Mouse (Mus musculus): ENCODE results near the gene Tns3. TPM values are rescaled to one million over a fixed set of nuclear protein-coding genes. Genes with fewer than 3 reads are reported as not detected.

Tns3 gene
- 29.2 and 34.2 TPM in 2 replicates for polyA plus RNA-seq (2012; rRNA removed)

- Histone ChIP-seq H3K27me3 (ENCODE audit: control insufficient read depth, insufficient read depth, low read length) (no peaks in the 10 kb centered on the region), H3K27ac (ENCODE audit: insufficient read depth, low read length) (no peak within 1 kb of the TSS), H3K4me1 (ENCODE audit: control insufficient read depth, insufficient read depth, low read length) (peaks cover 4% of the 10 kb centered on the region; the same call in 1 of the 2 replicates), H3K4me3 (replicated peaks; ENCODE audit: insufficient read depth, low read depth, low read length) (peak within 1 kb of the TSS; percentile 54)
- WGBS: 0% methylated on average over 37 of the region's 37 CpGs
- TF ChIP-seq CTCF (IDR thresholded peaks at IDR 0.05; ENCODE audit: borderline replicate concordance, insufficient read depth, low read depth, low read length): no peak
- no peak for TF ChIP-seq POLR2A (IDR thresholded peaks at IDR 0.05; ENCODE audit: borderline replicate concordance, insufficient read depth, low read length)
- peak; percentile 41 to 51 for DNase-seq
These were observed at the start of gene Tns3 for GRCm38 (mm10) chr11:8664393-8664743. Gene Tns3, minus strand, starts transcription at chr11:8664535.

GRCm38 (mm10) chr11:8706246-8707041 is 42.1 kb upstream of the Tns3 start:
- TF ChIP-seq POLR2A (IDR thresholded peaks at IDR 0.05; ENCODE audit: borderline replicate concordance, insufficient read depth, low read length): no peak
- no peak for TF ChIP-seq CTCF (IDR thresholded peaks at IDR 0.05; ENCODE audit: borderline replicate concordance, insufficient read depth, low read depth, low read length)

GRCm38 (mm10) chr11:8705156-8705555 is 40.8 kb upstream of the Tns3 start:
- no peak for DNase-seq
- H3K4me3 ChIP-seq (replicated peaks; ENCODE audit: insufficient read depth, low read depth, low read length): no peak overlapping the region
- 94% methylated on average over 1 of the region's 1 CpGs for WGBS
- H3K4me1 ChIP-seq (ENCODE audit: control insufficient read depth, insufficient read depth, low read length): no peaks in the 10 kb centered on the region
- TF ChIP-seq POLR2A (IDR thresholded peaks at IDR 0.05; ENCODE audit: borderline replicate concordance, insufficient read depth, low read length) (no peak), CTCF (IDR thresholded peaks at IDR 0.05; ENCODE audit: borderline replicate concordance, insufficient read depth, low read depth, low read length) (no peak)
- no peak overlapping the region for H3K27ac ChIP-seq (ENCODE audit: insufficient read depth, low read length)
- H3K27me3 ChIP-seq (ENCODE audit: control insufficient read depth, insufficient read depth, low read length): no peaks in the 10 kb centered on the region

More at GRCm38 (mm10) chr11:8706246-8707041, 42.1 kb upstream of the Tns3 start:
- 53% methylated on average over 8 of the region's 8 CpGs for WGBS
- no peak for DNase-seq
- H3K27ac ChIP-seq (ENCODE audit: insufficient read depth, low read length): no peak overlapping the region
- no peaks in the 10 kb centered on the region for H3K27me3 ChIP-seq (ENCODE audit: control insufficient read depth, insufficient read depth, low read length)
- no peak overlapping the region for H3K4me3 ChIP-seq (replicated peaks; ENCODE audit: insufficient read depth, low read depth, low read length)
- no peaks in the 10 kb centered on the region for H3K4me1 ChIP-seq (ENCODE audit: control insufficient read depth, insufficient read depth, low read length)

GRCm38 (mm10) chr11:8703876-8704275 is 39.5 kb upstream of the Tns3 start:
- DNase-seq: no peak
- no peak overlapping the region for H3K4me3 ChIP-seq (replicated peaks; ENCODE audit: insufficient read depth, low read depth, low read length)
- no peak overlapping the region for H3K27ac ChIP-seq (ENCODE audit: insufficient read depth, low read length)
- 87% methylated on average over 6 of the region's 6 CpGs for WGBS
- H3K4me1 ChIP-seq (ENCODE audit: control insufficient read depth, insufficient read depth, low read length): no peaks in the 10 kb centered on the region
- TF ChIP-seq POLR2A (IDR thresholded peaks at IDR 0.05; ENCODE audit: borderline replicate concordance, insufficient read depth, low read length) (no peak), CTCF (IDR thresholded peaks at IDR 0.05; ENCODE audit: borderline replicate concordance, insufficient read depth, low read depth, low read length) (no peak)
- H3K27me3 ChIP-seq (ENCODE audit: control insufficient read depth, insufficient read depth, low read length): no peaks in the 10 kb centered on the region; the same call in 1 of the 2 replicates

DNA sequence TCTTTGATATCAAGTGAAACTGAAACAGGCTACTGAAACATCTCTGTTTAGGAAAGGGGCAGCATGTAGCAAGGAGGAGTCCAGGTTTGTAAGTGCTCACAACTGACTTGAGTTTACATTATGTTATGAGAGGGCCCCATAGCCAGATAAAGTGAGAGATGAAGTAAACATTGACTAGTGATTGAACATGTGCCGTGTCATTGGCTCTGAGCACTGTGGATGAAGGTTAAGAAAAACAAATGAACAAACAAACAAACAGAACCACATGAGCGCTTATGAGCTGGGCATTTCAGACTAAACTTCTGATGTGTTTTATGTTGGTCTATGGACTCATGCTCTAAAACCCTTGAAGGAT is 38.2 kb upstream of the Tns3 start:
- WGBS: 99% methylated on average over 2 of the region's 2 CpGs

GRCm38 (mm10) chr11:8701845-8702531 is 37.7 kb upstream of the Tns3 start:
- no peaks in the 10 kb centered on the region; the same call in 1 of the 2 replicates for H3K27me3 ChIP-seq (ENCODE audit: control insufficient read depth, insufficient read depth, low read length)
- 88% methylated on average over 10 of the region's 10 CpGs for WGBS
- H3K4me3 ChIP-seq (replicated peaks; ENCODE audit: insufficient read depth, low read depth, low read length): no peak overlapping the region
- no peaks in the 10 kb centered on the region for H3K4me1 ChIP-seq (ENCODE audit: control insufficient read depth, insufficient read depth, low read length)
- H3K27ac ChIP-seq (ENCODE audit: insufficient read depth, low read length): no peak overlapping the region
- no peak for TF ChIP-seq CTCF (IDR thresholded peaks at IDR 0.05; ENCODE audit: borderline replicate concordance, insufficient read depth, low read depth, low read length)
- DNase-seq: no peak

More for the DNA sequence above, 38.2 kb upstream of the Tns3 start:
- TF ChIP-seq CTCF (IDR thresholded peaks at IDR 0.05; ENCODE audit: borderline replicate concordance, insufficient read depth, low read depth, low read length) (no peak), POLR2A (IDR thresholded peaks at IDR 0.05; ENCODE audit: borderline replicate concordance, insufficient read depth, low read length) (no peak)
- Histone ChIP-seq H3K27ac (ENCODE audit: insufficient read depth, low read length) (no peak overlapping the region), H3K4me3 (replicated peaks; ENCODE audit: insufficient read depth, low read depth, low read length) (no peak overlapping the region), H3K4me1 (ENCODE audit: control insufficient read depth, insufficient read depth, low read length) (no peaks in the 10 kb centered on the region), H3K27me3 (ENCODE audit: control insufficient read depth, insufficient read depth, low read length) (no peaks in the 10 kb centered on the region; the same call in 1 of the 2 replicates)
- DNase-seq: no peak

DNA sequence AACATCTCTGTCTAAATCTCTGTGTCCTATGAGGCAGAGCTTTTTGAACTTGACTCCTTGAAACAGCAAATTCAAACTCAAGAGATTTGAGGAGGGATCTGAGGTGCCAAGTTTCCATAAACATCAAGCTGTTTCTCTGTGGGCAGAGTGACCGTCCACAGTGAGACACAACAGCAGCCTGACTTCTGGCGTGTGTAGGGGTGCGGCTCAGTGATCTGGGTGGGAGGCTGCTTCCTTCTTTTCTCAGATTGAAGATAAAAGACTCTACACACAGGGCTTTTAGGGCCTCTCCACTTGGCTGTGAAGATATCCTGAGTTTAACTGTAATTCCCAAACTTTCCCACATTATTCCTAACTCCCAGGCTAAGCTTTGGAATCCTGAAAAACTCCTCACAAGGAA is 37.1 kb upstream of the Tns3 start:
- Histone ChIP-seq H3K4me3 (replicated peaks; ENCODE audit: insufficient read depth, low read depth, low read length) (no peak overlapping the region), H3K4me1 (ENCODE audit: control insufficient read depth, insufficient read depth, low read length) (no peaks in the 10 kb centered on the region), H3K27ac (ENCODE audit: insufficient read depth, low read length) (no peak overlapping the region), H3K27me3 (ENCODE audit: control insufficient read depth, insufficient read depth, low read length) (no peaks in the 10 kb centered on the region; the same call in 1 of the 2 replicates)
- 81% methylated on average over 3 of the region's 3 CpGs for WGBS
- DNase-seq: no peak
- TF ChIP-seq CTCF (IDR thresholded peaks at IDR 0.05; ENCODE audit: borderline replicate concordance, insufficient read depth, low read depth, low read length) (no peak), POLR2A (IDR thresholded peaks at IDR 0.05; ENCODE audit: borderline replicate concordance, insufficient read depth, low read length) (no peak)
